Mouse (Mus musculus) forebrain, embryonic 13.5 days (tissue): ENCODE data around the gene Slc39a3. TPM values are rescaled to one million over a fixed set of nuclear protein-coding genes. Genes with fewer than 3 reads are reported as not detected.

Source experiments
- ATAC-seq: fragments of 200-750 bp; cut with Nextera tagmentation; 2 replicates; pipeline ENCODE4 v1.8.0; 2017
- H3K27ac ChIP-seq: fragments of 300-500 bp; sonication (generic); 2 replicates; pipeline ENCODE4 v1.5.1; 2015; ENCODE audit warnings: inconsistent platforms, mild to moderate bottlenecking, moderate library complexity
- H3K27me3 ChIP-seq: fragments of 300-500 bp; sonication (generic); 2 replicates; pipeline ENCODE4 v1.6.1; 2015; ENCODE audit warnings: mild to moderate bottlenecking, inconsistent platforms
- H3K36me3 ChIP-seq: fragments of 300-500 bp; sonication (generic); 2 replicates; pipeline ENCODE4 v1.6.1; 2015; ENCODE audit warnings: mild to moderate bottlenecking, inconsistent platforms; ENCODE audit not compliant: poor library complexity, severe bottlenecking
- H3K4me1 ChIP-seq: fragments of 300-500 bp; sonication (generic); 2 replicates; pipeline ENCODE4 v1.6.1; 2015; ENCODE audit warnings: inconsistent platforms
- H3K4me2 ChIP-seq: fragments of 300-500 bp; sonication (generic); 2 replicates; pipeline ENCODE4 v1.6.1; 2015; ENCODE audit warnings: inconsistent platforms, mild to moderate bottlenecking, moderate library complexity
- H3K4me3 ChIP-seq: fragments of 300-500 bp; sonication (generic); 2 replicates; pipeline ENCODE4 v1.5.1; 2015; ENCODE audit warnings: mild to moderate bottlenecking, inconsistent platforms
- H3K9ac ChIP-seq: fragments of 300-500 bp; sonication (generic); 2 replicates; pipeline ENCODE4 v1.6.1; 2015; ENCODE audit warnings: mild to moderate bottlenecking, inconsistent platforms
- H3K9me3 ChIP-seq: fragments of 300-500 bp; sonication (generic); replicated peaks from 2 replicates; pipeline ENCODE4 v1.6.1; 2016; ENCODE audit warnings: inconsistent platforms
- WGBS: fragments of 180-500 bp; shearing (Covaris S2); methylation state at CpG from one replicate; pipeline ENCODE4 v1.1.7; 2015; 5-methylcytosine and 5-hydroxymethylcytosine counted together
- polyA plus RNA-seq: library from polyadenylated mRNA; unstranded; fragments of >200 nt; fragmentation: Nextera tagmentation; extraction: Ambion mirVana; gene quantifications from 2 replicates; pipeline ENCODE4 v1.2.1, GENCODE M21; 2015

The Slc39a3 gene
- polyA plus RNA-seq, 1 experiment from 2014 or later: 33.4 TPM

DNA sequence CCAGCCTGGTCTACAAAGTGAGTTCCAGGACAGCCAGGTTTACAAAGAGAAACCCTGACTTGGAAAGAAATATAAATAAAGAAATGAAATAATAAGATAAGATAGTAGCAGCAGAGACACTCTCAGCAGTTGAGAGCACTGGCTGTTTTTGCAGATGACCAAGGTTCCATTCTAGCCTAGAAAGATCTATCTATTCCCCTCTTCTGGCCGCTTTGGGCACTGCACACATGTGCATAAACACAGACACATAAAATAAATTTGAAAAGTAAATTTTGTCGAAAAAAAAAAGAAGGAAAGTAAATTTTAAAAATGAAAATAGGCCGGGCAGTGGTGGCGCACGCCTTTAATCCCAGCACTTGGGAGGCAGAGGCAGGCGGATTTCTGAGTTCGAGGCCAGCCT, 975 bp downstream of the Slc39a3 start:
- H3K9ac ChIP-seq: no peak overlapping the region
- H3K36me3 ChIP-seq: peaks cover 27% of the 10 kb centered on the region
- ATAC-seq: no peak
- H3K4me2 ChIP-seq: no peak overlapping the region
- H3K4me3 ChIP-seq: no peak overlapping the region
- H3K27me3 ChIP-seq: no peaks in the 10 kb centered on the region
- H3K9me3 ChIP-seq: no peaks in the 10 kb centered on the region
- peaks cover 12% of the 10 kb centered on the region; the same call in 1 of the 2 replicates for H3K4me1 ChIP-seq
- WGBS: 73% methylated on average over 7 of the region's 7 CpGs
- no peak overlapping the region for H3K27ac ChIP-seq

DNA sequence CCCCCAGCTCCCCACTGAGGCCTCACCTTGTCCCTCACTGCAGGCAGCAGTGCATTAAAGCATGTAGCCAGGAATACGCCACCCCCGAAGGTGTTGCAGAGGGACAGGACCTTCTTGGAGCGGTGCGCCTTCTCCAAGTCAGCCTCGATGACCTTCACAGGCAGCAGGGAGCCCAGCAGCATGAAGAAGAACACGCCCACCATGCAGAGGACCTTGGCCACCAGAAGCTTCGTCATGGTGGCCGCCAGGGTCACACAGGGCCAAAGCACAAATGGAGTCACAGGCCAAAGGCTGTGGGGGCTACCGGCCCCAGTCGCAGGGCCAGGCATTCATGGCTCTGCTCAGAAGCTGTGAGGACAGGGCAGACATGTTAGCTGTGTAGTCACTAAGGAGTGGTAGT, 3.6 kb downstream of the Slc39a3 start:
- Histone ChIP-seq H3K9me3 (no peaks in the 10 kb centered on the region), H3K27ac (no peak overlapping the region), H3K27me3 (no peaks in the 10 kb centered on the region), H3K4me3 (no peak overlapping the region), H3K4me1 (peaks cover 17% of the 10 kb centered on the region), H3K4me2 (no peak overlapping the region), H3K9ac (no peak overlapping the region), H3K36me3 (peaks cover 45% of the 10 kb centered on the region)
- 82% methylated on average over 10 of the region's 10 CpGs for WGBS
- no peak for ATAC-seq

DNA sequence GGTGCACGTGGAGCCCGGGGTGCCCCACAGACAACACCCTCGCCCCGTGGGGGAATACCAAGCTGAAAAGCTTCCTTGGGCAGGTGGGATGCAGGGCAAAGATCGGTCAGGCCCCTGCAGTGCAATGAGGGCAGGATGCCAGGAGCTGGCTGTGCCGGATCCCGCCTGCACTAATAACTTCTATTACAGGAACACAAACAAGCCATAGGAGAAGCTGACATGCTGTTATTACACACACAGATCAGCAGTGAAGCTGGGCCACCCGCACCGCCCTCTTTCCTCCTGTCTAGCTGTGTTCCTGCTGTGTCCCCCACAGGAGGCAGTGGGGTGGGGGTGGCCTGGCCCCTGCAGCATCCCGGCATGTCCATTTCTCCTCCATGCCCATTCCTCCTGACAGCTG, 8.2 kb downstream of the Slc39a3 start:
- ATAC-seq: no peak
- H3K4me1 ChIP-seq: peaks cover 14% of the 10 kb centered on the region
- WGBS: 61% methylated on average over 9 of the region's 10 CpGs
- H3K27me3 ChIP-seq: peaks cover 23% of the 10 kb centered on the region
- H3K27ac ChIP-seq: no peak overlapping the region
- no peak overlapping the region for H3K4me2 ChIP-seq
- no peaks in the 10 kb centered on the region for H3K9me3 ChIP-seq
- no peak overlapping the region for H3K4me3 ChIP-seq
- no peak overlapping the region for H3K9ac ChIP-seq
- peaks cover 45% of the 10 kb centered on the region for H3K36me3 ChIP-seq

DNA sequence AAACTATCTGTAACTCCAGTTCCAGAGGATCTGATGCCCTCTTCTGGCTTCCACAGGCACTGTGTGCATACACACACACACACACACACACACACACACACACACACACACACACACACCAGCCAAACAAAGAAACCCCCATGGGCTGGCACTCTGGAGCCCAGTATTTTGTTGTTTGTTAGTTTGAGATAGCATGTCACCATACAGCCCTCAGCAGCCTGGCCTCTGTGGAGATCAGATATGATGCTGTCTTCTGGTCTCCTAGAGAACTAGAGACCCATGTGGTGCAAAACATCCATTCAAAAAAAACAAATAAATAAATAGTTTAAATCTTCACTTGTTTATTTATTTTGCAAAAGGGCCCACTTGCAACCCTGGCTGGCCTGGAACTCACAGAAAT, 9.0 kb downstream of the Slc39a3 start:
- Histone ChIP-seq H3K36me3 (peaks cover 37% of the 10 kb centered on the region), H3K4me1 (peaks cover 14% of the 10 kb centered on the region), H3K9ac (no peak overlapping the region), H3K27me3 (peaks cover 23% of the 10 kb centered on the region), H3K9me3 (no peaks in the 10 kb centered on the region), H3K4me2 (no peak overlapping the region), H3K4me3 (no peak overlapping the region), H3K27ac (no peak overlapping the region)
- ATAC-seq: no peak

DNA sequence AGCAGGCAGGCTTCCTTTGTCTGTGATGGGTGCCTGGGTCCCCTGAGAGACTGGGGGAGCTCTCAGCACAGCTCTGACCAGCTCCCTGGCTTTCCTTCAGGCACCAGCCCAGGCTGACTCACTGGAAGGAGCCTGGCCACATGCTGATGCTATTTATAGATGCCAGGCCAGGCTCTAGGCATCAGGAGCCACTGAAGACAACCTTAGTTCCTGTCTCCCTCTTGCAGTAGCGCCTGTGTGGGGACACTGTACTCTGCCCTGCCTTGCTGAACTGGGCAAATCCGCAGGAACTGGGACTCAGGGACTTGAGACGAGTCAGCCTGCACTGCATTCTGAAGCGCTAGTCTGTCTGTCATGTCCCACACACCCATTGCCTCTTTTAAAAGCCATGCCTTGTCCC, 9.9 kb downstream of the Slc39a3 start:
- Histone ChIP-seq H3K4me3 (no peak overlapping the region), H3K27ac (no peak overlapping the region), H3K36me3 (peaks cover 28% of the 10 kb centered on the region), H3K27me3 (peaks cover 29% of the 10 kb centered on the region), H3K4me1 (peaks cover 14% of the 10 kb centered on the region), H3K9ac (no peak overlapping the region), H3K9me3 (no peaks in the 10 kb centered on the region), H3K4me2 (no peak overlapping the region)
- WGBS: 69% methylated on average over 4 of the region's 4 CpGs
- ATAC-seq: no peak

DNA sequence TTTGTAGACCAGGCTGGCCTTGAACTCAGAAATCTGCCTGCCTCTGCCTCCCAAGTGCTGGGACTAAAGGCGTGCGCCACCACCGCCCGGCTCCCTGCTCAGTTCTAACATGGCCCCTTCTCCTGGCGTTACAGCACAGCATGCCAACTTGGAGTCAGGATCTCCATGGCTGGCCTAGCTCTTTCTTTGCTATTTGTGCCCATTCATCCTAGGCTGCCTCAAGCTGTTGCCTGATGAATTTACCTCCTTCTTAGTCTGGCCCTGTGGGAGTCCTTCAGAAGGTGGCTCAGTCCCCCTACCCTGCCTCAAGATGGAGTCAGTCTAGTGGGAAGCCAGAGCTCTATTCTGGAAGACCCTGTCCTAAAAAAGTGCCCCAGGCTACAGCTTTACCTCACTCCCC, 10.4 kb downstream of the Slc39a3 start:
- WGBS: 88% methylated on average over 5 of the region's 5 CpGs
- no peak for ATAC-seq
- H3K36me3 ChIP-seq: peaks cover 24% of the 10 kb centered on the region

DNA sequence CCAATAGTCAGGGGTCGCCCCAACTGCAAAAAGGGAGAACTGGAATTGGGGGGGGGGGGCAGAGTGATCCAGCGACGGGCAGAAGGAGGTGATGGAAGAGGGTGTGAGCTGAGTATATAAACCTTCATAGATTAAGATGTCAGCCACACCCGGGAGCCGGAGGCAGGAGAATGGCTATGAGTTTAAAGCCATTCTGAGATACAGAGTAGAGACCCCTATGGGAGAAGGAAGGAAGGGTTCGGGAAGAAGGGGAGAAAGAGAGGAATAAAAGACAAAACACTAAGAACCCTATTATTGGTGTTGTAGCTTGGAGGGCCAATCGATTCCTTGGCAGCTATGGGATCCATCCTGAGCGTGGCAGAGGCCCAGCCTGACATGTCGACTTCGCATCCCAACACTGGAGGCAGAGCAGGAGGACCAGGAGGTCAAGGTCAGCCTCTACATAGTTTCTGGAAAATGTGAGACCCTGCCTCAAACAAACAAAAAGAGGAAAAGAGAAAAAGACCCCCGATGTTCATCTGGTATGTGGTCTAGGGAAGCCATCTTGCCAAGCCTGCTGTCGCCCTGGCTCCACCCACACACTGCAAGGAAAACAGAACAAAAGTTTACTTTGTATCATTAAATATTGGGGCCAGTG, 11.5 kb downstream of the Slc39a3 start, which contains the start of gene Diras1:
Gene Diras1 (minus strand): TSS at position 24 of the 637 bp plus-strand sequence.
- H3K9me3 ChIP-seq: no peaks in the 10 kb centered on the region
- peak within 1 kb of the TSS; percentile 75 for H3K4me2 ChIP-seq
- peak within 1 kb of the TSS; percentile 75 for H3K9ac ChIP-seq
- peaks cover 14% of the 10 kb centered on the region for H3K4me1 ChIP-seq
- ATAC-seq: no peak; the same call in 1 of the 2 replicates
- no peak within 1 kb of the TSS for H3K27ac ChIP-seq
- H3K4me3 ChIP-seq: peak within 1 kb of the TSS; percentile 49
- H3K36me3 ChIP-seq: peaks cover 13% of the 10 kb centered on the region
- WGBS: 46% methylated on average over 12 of the region's 12 CpGs
- H3K27me3 ChIP-seq: peaks cover 43% of the 10 kb centered on the region

More for the DNA sequence above, 10.4 kb downstream of the Slc39a3 start:
- Histone ChIP-seq H3K9ac (no peak overlapping the region), H3K4me2 (no peak overlapping the region), H3K9me3 (no peaks in the 10 kb centered on the region), H3K4me1 (peaks cover 14% of the 10 kb centered on the region), H3K27ac (no peak overlapping the region), H3K27me3 (peaks cover 34% of the 10 kb centered on the region), H3K4me3 (no peak overlapping the region)

DNA sequence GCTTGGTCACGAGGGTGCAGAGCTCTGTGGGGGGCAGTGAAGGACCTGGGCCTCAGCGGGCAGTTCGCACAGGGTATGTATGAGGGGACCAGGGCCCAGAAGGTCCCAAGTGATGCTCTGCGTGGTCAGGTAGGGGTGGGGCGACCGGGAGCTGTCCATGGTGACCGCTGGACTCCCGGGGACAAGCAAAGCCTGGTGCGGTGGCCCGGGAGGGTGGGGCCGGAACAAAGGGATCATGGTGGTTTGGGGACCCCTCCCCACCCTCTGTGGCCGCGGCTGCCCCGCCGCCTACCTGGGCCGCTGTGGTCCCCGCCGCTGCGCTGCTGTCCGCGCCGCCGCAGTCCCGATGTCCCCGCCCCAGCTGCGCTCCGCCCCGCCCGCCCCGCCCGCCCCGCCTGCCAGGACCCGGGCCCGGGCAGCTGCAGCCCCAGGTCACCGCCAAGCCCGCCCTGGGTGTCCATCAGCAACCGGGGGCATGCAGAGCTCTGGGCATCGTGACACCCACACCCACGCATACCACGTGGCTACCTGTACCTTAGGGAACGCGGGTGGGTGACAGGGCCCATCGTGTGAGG, 12.1 kb downstream of the Slc39a3 start:
- peak overlapping the region; percentile 49 for H3K4me3 ChIP-seq

DNA sequence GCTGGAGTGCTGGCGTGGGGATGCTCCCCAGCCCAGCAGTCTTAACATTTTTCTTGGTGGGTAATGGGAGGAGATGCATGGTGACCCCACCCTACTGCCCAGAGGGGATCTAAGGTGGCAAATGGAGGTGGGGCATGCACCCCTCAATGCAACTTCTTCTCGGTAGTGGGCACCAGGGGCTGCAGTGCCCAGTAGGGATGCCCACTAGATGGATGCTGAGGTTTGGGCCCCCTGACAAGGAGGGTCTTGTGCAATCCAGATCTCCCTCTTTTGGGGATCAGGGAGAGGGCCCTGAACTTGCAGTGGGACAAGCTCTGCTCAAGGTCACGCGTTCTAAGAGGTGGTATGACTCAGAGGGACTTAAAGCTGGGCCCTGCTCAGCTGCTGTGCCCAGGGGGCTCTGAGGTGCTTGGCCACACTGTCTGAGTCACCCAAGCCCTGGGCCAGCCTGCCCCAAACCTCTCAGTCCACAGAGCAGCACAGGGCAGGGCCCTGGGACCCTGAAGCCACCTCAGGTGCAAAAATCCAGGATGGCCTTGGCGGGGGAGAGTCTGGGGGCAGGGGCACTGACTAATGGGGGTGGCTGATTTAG, 12.8 kb downstream of the Slc39a3 start:
- ATAC-seq: no peak
- peak overlapping the region; percentile 75 for H3K4me2 ChIP-seq

More for the DNA sequence above, 12.1 kb downstream of the Slc39a3 start:
- Histone ChIP-seq H3K4me1 (peaks cover 14% of the 10 kb centered on the region), H3K4me2 (peak overlapping the region; percentile 75), H3K9me3 (no peaks in the 10 kb centered on the region), H3K36me3 (peaks cover 7% of the 10 kb centered on the region), H3K27me3 (peaks cover 44% of the 10 kb centered on the region), H3K27ac (no peak overlapping the region), H3K9ac (peak overlapping the region; percentile 75)
- WGBS: 1% methylated on average over 26 of the region's 43 CpGs
- ATAC-seq: peak; percentile 52

DNA sequence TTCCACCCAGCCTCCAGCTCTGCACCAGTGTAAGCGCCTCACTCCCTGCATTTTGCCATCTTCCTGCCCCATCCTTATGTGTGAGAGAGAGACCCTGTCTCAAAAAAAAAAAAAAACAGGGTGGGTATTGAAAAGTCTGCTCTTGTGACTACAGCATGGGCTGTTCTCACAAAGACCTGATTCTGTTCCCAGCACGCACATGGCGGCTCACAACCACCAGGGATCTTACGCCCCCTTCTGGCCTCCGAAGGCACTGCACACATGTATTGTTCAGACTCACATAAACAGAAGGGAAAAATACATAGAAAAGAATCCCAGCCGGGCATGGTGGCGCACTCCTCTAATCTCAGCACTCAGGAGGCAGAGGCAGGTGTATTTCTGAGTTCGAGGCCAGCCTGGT, 14.5 kb downstream of the Slc39a3 start:
- no peak overlapping the region for H3K27ac ChIP-seq
- no peak overlapping the region for H3K9ac ChIP-seq
- 72% methylated on average over 8 of the region's 8 CpGs for WGBS
- no peak overlapping the region for H3K4me2 ChIP-seq
- H3K4me3 ChIP-seq: no peak overlapping the region
- H3K9me3 ChIP-seq: no peaks in the 10 kb centered on the region
- ATAC-seq: no peak
- peaks cover 44% of the 10 kb centered on the region for H3K27me3 ChIP-seq
- H3K36me3 ChIP-seq: no peaks in the 10 kb centered on the region
- peaks cover 9% of the 10 kb centered on the region for H3K4me1 ChIP-seq

More for the DNA sequence above, 12.8 kb downstream of the Slc39a3 start:
- Histone ChIP-seq H3K36me3 (0 out of 2 replicates have a peak, but pooled peaks cover under 1% of the 10 kb centered on the region), H3K9me3 (no peaks in the 10 kb centered on the region), H3K9ac (peak overlapping the region; percentile 75), H3K27ac (no peak overlapping the region), H3K27me3 (peaks cover 44% of the 10 kb centered on the region), H3K4me3 (peak overlapping the region; percentile 49), H3K4me1 (peaks cover 13% of the 10 kb centered on the region)
- WGBS: 75% methylated on average over 5 of the region's 5 CpGs

DNA sequence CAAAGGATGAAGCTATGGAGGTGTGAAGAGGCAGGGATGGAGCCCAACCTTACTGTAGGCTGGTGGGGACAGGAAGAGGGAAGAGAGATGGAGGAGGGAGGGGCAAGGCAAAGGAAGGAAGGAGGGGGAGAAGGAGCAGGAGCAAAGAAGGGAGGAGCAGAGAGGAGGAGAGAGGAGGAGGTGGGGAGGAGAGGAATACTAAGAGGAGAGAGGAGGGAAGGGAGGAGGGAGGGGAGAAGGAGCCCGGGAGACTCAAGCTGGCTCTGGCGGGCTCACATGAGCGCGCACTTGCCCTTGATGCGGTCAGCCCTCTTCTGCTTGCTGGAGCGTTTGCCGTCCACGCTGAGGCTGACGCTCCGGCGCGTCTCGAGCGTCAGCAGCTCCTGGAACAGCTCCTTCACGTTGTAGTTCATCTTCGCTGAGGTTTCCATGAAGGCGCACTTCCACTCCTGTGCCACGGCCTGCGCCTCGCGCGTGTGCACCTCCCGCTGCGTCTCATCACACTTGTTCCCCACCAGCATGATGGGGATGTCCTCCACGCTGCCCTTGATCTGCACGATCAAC, 15.6 kb downstream of the Slc39a3 start:
- Histone ChIP-seq H3K4me2 (0 out of 2 replicates have a peak overlapping the region, but pooled peaks have one; percentile 3), H3K4me1 (peaks cover 9% of the 10 kb centered on the region), H3K9ac (no peak overlapping the region), H3K27me3 (peaks cover 37% of the 10 kb centered on the region), H3K27ac (no peak overlapping the region), H3K36me3 (no peaks in the 10 kb centered on the region), H3K4me3 (no peak overlapping the region), H3K9me3 (no peaks in the 10 kb centered on the region)
- 22% methylated on average over 26 of the region's 26 CpGs for WGBS
- no peak for ATAC-seq

DNA sequence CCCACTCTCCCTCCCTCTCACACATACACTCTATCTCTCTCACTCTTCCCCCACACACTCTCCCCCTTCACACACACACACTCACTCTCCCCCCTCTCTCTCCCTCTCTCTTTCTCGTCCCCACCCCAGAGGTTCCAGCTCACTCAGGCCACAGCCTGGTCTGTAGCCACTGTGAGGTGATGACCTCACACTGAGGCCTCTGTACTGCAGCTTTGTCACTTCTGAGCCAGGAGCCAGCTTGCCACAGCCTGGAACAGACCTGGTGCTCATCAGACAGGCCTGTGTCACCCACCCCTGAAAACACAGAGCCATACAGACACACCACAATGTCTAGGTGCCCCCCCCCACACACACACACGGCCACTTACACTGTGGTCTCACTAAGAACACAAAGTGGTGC, 17.0 kb downstream of the Slc39a3 start:
- no peak overlapping the region for H3K4me3 ChIP-seq
- H3K27ac ChIP-seq: no peak overlapping the region
- no peak overlapping the region for H3K9ac ChIP-seq
- no peaks in the 10 kb centered on the region for H3K9me3 ChIP-seq
- peaks cover 32% of the 10 kb centered on the region for H3K27me3 ChIP-seq
- H3K4me1 ChIP-seq: peaks cover 7% of the 10 kb centered on the region
- WGBS: 48% methylated on average over 2 of the region's 2 CpGs
- H3K36me3 ChIP-seq: no peaks in the 10 kb centered on the region
- H3K4me2 ChIP-seq: no peak overlapping the region
- no peak for ATAC-seq
